Mouse (Mus musculus) mouse trophoblast stem cell (cell line): ENCODE measurements around the gene Tmem115.

Source experiments
- in situ Hi-C, 2 experiments: fragments of 300-500 bp; cut with MseI, MboI; formaldehyde crosslinking; loops; 2 replicates in 1 of 2; 3 replicates in 1 of 2; pipeline ENCODE4 v1.15.1; 2025

Gene Tmem115

DNA sequence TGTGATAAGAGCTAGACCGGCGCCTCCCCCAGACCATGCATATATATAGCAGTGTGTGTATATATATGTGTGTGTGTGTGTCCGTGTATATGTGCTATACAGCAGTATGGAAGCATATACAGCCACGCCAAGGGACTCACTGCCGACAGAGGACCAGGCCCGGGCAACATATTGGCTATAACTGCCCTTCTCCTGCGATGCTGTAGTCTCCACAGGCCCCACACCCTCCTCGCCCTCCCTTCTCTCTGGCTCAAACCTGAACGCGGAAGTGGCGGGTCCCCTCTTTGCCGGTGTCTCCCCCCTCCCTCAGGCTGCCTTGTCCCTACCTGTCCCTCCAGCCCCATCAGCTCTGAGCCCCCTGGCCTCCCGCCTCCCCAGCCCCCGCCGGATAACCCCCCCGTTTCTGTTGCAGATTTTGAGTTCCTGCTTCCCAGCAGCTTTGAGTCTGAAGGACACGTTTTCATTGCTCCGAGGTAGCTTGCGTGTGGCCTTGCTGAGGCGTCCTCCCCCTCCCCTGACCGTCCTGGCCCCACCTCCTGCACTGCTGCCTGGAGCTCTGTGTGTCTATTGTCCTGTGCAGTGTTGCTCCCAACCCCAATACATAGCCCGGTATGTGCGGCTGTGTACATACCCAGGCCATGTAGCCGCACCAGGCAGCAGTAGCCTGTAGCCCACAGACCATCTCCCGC lies 11.9 kb upstream of the Tmem115 start:
- in situ Hi-C loops: no loop called here

DNA sequence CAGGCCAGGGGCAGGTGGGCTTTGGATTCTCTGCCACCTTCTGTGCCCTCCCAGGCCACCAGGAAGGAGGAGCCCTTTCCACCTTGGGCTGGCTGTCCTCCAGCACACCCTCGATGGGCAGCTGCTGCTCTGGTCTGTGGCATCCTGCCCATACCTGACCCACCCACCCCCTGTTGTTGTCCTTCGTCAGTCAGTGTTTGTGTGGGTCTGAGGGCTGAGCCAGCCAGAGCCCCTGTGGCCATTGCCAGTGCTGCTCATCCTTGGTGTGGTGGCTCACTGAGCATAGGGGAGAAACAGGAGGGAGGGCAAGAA lies 11.4 kb upstream of the Tmem115 start:
- in situ Hi-C loops: no loop called here

DNA sequence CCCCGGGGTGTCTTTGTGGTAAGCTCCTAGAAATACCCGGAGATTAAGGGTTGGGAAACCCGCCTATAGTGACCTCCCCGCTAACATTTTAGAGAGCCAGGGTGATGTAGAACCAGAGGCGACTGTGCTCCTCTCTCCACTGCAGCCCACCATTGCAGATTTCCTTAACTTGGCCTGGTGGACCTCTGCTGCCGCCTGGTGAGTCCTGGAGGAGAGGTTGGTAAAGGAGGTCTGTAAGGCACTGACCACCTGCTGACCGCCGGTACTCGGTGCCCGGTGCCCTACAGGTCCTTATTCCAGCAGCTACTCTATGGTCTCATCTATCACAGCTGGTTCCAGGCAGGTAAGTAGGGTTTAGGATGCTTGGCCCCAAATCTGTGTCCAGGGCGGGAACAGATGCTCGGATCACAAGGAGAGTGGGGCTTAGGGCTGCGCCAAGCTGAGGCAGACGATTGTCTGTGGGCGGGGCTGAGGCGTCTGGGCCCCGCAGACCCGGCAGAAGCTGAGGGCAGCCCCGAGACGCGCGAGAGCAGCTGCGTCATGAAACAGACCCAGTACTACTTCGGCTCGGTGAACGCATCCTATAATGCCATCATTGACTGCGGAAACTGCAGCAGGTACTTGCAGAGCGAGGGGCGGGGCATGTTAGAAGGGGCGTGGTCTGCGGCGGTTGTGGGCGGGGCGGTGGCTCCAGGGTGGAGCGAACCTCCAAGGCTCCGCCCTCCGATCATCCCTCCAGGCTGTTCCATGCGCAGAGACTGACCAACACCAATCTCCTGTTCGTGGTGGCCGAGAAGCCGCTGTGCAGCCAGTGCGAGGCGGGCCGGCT lies 7.3 kb upstream of the Tmem115 start:
- in situ Hi-C loops: no loop called here

DNA sequence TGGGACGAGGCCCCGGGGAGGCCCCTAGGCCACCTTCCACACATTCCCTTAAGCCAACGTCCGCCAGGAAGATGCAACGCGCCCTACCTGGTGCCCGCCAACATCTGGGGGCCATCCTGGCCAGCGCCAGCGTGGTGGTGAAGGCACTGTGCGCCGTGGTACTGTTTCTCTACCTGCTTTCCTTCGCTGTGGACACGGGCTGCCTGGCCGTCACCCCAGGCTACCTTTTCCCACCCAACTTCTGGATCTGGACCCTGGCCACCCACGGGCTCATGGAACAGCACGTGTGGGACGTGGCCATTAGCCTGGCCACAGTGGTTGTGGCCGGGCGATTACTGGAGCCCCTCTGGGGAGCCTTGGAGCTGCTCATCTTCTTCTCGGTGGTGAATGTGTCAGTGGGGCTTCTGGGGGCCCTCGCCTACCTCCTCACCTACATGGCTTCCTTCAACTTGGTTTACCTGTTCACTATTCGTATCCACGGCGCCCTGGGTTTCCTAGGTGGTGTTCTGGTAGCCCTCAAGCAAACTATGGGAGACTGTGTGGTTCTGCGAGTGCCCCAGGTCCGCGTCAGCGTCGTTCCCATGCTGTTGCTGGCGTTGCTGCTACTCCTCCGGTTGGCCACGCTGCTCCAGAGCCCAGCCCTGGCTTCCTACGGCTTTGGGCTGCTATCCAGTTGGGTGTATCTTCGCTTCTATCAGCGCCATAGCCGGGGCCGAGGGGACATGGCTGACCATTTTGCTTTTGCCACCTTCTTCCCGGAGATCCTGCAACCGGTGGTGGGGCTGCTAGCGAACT lies 860 bp downstream of the Tmem115 start:
- in situ Hi-C loops: no loop called here

DNA sequence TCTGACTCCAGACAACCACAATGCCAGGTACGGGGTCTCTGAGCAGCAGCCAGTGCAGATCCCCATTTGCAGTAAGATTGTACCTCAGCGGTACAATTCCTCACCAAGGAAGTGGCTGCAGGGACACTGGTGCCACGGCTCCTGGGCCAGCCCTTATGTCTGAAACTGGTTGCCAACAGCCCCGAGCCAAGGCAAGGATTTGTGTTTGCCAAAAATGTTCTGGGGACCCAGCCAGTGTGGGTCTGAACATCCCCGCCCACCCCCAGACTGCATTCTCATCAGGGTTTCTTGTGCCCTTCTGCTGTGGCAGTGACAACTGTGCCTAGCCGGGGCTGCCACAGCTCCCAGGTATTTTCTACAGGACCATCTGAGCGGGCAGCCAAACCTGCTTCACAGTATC lies 4.5 kb downstream of the Tmem115 start:
- in situ Hi-C loops: no loop called here

DNA sequence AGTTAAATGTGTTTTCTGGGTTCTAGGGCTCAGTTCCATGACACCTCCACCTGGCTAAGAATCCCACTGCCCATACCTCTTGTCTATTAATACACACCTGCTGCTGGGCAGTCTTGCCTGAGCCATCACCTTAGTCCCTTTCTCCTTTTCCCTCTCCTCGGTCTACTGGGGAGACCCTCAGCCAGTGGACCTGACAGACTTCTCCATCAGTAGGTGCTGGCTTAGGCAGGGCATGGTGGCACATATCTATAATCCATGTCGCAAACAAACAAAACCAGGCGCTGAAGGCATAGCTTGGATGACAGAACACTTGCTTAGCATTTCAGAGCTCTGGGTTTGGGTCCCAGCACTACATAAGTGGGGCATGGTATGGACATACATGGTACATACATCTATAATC lies 5.0 kb downstream of the Tmem115 start:
- in situ Hi-C loops: no loop called here

DNA sequence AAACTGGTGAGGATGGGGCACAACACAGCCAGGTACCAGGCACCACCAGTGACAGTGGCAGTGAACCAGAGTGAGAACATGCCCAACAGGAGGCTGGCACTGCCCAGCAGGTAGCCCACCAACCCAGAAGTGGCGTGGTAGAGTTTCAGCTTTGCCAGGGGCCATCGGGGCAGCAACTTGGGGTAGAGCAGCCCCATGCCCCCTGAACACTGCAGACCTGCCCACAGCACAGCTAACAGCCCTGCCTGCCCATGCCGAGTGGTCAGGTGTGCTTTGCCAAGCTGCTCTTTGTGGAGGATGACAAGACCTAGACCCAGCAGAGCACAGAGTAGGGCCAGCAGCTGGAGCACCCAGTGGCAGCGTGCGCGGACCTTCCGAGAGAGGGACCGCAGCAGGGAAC lies 6.2 kb downstream of the Tmem115 start:
- in situ Hi-C loops: no loop called here

DNA sequence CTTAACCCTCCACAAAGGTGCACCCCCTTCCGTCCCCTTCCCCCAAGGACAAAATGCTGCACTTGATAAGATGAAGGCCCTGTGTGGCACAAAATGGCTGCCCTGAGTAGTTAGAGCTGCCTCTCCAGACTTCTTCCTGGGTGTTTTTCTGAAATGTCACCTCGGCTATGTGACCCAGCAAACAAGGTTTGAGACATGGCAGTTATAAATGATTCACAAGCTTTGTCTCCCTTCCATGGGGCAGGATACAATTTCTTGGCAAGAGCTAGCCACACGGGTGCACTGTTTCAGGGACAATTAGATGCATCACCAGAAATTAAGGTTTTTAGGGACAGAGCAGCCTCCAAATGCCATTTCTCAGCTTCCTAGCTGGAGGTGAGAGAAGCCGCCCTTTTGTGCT lies 6.7 kb downstream of the Tmem115 start:
- in situ Hi-C loops: no loop called here

DNA sequence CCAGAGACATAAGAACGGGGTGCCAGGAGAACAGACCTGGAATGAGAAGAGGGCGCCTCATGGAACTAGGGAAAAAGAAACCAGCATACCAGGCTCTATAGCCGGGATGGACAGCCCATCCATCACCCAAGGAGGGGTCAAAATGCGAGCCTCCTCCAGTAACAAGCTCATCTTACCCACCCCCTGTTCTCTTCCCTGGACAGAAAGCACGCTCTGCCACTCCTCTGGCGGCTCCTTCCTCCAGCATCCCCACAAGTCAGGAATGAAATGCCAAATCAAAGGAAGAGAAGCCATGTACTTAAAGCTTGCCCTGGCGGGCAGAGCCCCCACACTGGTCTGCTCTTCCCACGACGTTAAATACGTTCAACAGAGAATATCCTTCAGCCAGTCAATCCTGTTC lies 7.3 kb downstream of the Tmem115 start:
- in situ Hi-C loops: no loop called here

DNA sequence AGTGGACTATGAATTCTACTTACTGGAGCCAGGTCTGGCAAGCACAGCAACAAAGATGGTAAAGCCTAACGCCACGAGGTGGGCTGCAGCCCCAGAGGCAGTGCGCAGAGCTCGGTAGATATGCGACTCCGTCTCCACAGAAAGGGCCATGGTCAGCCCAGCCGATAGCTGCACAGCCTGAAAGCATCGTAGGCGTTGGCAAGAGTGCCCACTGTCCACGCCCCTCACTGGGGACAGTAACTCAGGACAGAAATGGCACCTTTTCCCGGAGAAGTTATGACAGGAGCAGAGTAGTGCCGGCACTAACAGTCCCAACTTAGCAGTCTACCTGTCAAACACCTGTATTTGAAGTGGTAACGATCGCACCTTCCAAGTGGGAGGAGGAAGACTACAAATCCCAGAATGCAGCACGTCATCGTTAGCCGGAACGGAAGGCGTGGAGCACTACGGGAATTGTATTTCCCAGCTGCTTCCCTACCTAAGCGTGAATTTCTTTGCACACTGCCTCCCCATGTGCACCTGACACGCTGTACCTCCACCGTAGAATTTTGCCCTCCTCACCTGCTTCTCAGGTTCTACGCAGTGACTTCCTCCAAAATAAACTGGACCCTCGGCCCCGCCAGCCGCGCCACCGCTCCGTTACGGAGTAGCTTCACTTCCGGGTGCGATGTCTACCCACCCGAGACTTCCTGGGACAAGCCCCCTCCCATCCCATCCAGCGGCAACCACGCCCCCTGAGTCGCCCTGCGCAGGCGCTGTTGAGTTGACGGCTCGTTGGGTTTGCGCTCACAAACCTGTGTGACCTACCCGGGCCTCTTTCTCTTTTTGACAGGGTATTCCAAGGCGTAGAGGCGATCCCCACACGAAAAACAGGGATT lies 8.0 kb downstream of the Tmem115 start, which contains the start of the genes Cyb561d2 and Nprl2:
Cyb561d2 (minus strand) TSS at position 720 of the 878 bp plus-strand sequence.
Nprl2 (plus strand) TSS at position 753 of the 878 bp plus-strand sequence.
- in situ Hi-C loops: no loop called here

DNA sequence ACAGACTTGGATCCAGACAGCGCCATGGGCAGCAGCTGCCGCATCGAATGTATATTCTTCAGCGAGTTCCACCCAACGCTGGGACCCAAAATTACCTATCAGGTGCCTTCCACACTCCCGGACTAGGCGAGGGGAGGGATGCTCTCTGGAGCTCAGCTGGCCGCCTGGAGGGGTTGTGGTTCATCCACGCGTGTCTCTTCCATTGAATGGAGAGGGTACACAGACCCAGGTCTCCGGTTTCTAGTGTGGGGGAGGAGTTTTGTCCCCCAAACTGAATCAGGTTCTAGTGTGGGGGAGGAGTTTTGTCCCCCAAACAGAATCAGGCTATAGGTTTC lies 8.6 kb downstream of the Tmem115 start:
- in situ Hi-C loops: no loop called here

DNA sequence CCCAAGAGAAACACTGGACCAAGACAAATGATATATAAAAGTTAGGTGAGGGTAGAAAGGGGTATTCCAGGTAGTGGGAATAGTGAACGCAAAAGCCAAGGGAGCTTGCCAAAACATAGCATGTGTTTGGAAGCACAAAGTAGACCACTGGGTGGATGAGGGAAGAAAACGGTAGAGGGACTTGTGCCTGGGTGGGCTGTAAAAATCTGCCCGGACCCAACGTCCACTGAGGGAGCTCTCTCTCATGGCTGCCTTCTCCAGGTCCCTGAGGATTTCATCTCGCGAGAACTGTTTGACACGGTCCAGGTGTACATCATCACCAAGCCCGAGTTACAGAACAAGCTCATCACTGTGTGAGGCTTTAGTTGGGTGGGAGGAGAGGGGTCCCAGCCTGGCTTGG lies 9.0 kb downstream of the Tmem115 start:
- in situ Hi-C loops: no loop called here

DNA sequence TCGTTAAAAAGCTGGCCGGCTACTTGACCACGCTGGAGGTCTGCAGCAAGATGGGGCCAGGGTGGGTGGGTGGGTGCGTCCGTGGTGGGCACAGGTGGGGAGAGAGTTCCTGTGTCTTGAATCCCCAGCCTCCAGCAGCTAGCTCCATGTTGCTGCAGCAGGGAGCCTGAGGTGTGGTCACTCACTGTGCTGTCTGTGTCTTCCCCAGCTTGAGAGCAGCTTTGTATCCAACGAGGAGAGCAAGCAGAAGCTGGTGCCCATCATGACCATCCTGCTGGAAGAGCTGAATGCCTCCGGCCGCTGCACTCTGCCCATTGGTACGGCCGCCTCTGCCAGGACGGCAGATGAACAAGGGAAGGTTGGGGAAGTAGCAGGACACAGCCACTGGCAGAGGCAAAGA lies 9.6 kb downstream of the Tmem115 start:
- in situ Hi-C loops: no loop called here

DNA sequence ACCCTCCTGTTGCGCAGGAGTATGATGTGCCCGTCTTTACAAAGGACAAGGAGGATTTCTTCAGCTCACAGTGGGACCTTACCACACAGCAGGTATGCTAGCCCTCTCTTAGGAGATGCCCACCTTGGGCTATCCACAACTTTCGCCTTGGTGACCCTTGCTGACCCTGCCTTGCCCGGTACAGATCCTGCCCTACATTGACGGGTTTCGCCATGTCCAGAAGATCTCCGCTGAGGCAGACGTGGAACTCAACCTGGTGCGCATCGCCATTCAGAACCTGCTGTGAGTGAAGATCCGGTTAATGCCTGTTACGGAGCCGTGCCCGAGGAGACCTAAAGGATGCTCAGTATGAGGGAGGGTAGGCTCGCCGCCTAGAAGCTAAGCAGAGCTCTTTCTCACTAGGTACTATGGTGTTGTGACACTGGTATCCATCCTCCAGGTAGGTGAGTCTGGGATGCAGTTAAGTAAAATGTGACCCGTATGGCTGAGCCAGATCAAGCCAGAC lies 10.5 kb downstream of the Tmem115 start:
- in situ Hi-C loops: no loop called here

DNA sequence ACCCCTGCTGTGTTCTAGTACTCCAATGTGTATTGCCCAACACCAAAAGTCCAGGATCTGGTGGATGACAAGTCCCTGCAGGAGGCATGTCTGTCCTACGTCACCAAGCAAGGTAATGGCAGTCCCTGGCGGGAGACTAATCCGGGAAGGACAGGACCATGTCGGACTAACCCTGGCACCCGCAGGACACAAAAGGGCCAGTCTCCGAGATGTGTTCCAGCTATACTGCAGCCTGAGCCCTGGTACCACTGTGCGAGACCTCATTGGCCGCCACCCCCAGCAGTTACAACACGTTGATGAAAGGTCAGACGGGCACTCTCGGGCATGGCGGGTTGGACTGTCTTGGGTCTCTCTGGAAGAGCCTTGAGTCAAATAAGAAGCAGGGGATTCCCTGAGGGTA lies 11.0 kb downstream of the Tmem115 start:
- in situ Hi-C loops: no loop called here

DNA sequence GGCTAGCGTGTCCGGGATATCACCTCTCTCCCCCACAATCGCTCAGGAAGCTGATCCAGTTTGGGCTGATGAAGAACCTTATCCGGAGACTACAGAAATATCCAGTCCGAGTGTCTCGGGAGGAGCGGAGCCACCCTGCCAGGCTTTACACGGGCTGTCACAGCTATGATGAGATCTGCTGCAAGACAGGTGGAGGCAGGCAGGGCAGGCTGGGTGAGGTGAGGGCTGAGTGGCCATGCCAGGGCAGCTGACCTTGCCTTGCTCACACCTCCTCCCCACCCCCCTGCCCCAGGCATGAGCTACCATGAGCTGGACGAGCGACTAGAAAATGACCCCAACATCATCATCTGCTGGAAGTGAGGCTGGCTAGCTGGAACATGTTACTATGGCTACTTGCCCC lies 11.5 kb downstream of the Tmem115 start:
- in situ Hi-C loops: no loop called here

DNA sequence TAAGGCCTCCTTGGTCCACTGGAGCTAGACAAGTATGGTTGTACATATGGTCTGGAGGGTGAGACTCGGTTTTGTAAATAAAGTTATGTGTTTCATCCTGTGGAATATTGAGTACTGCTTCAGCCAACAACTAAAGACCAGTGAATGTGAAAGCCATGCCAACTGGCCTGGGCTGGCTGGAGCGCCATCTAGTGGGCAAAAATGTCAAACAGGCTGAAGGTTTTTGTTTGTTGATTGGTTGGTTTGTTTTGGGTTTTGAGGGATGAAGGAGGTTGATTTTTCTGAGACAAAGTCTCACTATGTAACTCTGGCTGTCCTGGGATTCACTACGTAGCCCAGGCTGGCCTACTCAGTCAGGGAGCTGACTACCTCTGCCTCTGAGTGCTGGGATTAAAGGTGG lies 11.9 kb downstream of the Tmem115 start:
- in situ Hi-C loops: no loop called here

DNA sequence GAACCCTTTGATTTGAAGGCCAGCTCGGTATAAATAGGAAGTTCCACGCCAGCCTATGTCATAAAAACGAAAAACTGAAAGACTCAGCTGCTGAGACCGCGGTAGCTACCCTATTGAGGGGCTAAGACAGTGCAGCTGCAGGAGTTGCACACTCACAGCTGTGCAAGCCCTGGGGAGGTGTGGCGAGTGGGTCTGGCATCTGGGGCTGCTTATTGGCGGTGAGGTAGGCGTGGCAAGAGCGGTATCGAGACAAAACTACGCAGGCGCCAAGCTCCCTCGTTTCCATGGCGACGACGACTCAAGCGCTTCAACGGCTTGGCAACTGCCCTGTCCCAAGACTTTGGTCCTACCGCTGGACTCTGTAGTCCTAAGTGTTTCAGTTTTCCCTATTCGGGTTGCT lies 13.3 kb downstream of the Tmem115 start, which contains the start of gene Zmynd10:
Zmynd10 (plus strand) TSS at position 273 of the 400 bp plus-strand sequence.
- in situ Hi-C loops: no loop called here

DNA sequence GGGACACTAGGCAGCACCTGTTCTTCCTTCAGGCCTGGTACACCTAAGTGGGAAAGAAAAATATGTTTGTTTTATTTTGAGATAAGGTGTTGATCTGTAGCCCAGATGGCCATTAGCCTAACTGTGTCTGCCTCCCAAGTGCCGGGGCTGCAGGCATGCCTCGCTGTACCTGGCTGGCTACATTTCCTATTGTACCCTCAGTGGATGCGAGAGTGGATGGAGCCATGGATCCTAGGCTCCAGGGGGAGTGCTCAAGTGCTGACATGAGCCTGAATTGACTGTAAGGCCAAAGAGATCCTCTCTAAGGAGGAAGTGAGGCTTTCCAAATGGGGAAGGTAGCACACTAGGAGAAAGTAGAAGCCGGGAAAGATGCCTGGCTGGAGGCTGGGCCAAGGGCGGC lies 14.2 kb downstream of the Tmem115 start:
- in situ Hi-C loops: no loop called here

DNA sequence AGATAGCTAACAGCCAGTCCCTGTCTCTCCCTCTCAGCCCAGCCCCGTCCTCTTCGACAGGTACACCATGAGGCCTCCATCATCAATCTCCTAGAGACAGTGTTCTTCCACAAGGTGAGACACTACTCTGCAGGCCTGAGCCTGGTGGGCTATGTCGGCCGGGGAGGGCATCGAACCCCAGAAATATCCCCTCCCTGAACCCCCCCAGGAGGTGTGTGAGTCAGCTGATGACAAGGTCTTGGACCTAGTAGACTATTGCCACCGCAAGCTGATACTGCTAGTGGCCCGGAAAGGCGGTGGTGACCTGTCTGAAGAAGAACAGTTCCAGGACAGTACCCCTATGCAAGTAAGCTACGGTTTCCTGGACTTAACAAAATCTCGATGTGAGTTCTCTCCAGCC lies 15.1 kb downstream of the Tmem115 start:
- in situ Hi-C loops: no loop called here

DNA sequence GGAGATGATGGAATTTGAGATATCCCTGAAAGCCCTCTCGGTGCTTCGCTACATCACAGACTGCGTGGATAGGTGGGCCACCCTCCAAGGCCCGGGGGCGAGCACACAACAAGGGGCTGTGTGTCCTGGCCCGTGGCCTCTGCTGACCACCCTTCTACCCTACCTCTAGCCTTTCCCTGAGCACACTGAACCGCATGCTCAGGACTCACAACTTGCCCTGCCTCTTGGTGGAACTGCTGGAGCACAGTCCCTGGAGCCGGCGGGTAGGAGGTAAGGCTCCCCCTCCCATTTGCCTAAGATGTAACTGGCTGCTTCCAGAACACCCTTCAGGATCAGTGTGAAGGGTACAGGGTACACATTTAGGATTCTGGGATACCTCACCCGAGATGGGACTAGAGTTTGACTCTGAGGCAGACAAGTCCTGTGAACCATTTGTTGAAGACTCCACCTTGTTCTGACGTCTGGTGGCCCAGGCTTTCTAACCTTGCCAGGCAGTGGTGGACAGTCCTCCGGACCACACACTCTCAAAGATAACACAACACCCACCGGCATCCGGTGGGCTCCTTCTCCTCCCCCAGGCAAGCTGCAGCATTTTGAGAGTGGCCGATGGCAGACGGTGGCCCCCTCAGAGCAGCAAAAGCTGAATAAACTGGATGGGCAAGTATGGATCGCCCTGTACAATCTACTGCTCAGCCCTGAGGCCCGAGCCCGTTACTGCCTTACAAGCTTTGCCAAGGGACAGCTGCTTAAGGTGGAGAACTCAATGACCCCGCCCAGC lies 15.7 kb downstream of the Tmem115 start:
- in situ Hi-C loops: no loop called here
